Mouse (Mus musculus) liver, adult (tissue): ENCODE measurements at regions not wholly inside any gene's neighbourhood (a gene's known extent, or its start where the extent isn't known, plus 50 kb on each side); places are given as distances from the start of the nearest gene placed in this dataset.

Source experiments
- GATA4 ChIP-seq: IDR thresholded peaks from 2 replicates; pipeline ENCODE4 v1.6.1; 2014; ENCODE audit warnings: mild to moderate bottlenecking, low read length; ENCODE audit not compliant: insufficient replicate concordance

DNA sequence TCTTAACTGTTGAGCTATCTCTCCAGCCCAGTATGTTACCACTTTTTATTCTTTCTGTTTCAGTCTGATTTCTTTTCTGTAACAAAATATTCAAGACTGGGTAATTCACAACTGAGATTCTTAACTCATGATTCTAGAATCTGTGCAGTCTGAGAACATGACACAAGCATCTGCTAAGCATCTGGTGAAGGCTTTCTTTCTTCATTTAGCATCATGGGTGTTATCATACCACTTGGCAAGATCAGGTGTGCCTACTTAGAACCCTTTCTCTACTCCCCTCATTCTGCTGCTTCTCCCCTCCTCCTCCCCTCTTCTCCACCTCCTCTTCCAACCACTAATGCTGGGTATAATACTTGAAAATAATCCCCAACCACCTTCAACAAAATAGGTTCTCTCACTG, 62.1 kb upstream of the Pfn2 start:
- no peak for TF ChIP-seq GATA4

DNA sequence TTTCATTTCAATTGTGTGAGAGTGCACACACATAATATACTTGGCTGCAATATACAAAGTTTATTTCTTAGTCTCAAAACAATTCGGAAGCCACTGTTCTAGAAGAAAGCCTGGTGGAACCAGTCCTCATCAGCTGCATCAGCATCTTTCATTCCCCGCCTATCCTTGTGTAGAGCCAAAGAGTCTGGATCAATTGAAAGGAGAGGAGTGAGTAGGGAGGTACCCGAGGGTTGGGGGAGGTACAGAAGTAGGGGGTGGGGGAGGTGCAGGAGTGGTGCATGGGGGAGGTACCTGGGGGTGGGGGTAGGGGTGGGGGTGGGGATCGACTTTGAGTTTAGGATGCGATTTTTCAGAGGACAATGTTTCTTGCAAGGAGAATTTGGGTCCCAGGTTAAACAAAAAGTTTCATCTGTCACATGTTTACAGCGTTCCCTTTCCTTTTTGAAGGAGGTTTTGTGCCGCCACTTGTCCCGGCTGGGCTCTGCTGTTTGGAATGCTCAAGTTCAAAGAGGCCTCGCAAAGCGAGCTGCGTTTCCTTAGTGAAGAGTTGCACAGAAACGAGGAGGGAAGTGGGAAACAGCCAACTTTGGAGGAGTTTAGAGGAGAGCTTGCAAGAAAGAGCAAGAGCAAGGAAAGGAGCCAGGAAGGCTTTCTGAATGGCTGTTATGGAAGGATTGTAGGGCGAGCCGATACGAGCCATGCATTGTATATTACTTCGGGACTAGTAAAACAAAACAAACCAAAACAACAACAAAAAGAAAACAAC, 64.1 kb upstream of the Pfn2 start:
- no peak for TF ChIP-seq GATA4

DNA sequence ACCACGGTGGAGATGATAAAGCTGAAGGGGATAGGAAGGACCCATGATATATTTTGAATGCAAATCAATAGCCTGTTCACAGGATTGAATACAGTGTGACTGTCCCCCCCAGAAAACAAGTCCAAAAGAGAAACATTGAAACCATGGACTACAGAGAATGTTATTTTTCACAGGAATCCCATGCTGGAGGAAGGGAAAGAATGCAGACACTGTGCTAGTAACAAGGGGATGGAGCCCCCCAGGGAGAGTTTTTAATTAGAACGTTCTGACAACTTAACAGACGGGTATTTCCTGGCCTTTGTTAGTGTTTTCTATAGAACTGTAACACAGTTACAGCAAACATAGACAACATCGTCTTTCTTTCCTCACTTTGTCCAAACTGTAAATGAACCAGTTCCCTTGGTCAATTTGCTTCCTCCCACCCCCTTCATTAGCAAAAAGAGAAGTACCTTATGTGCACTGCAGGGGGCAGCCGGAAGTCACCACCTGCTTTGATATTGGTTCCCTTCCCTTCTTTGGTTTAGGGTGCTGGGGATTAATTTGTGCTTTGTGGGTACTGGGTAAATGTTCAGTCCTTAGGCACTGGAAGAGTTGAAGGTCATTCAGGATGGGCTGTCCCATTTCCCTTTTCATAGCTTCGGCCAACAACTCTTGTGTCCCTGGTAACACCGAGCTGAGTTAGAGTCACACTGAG, 64.9 kb upstream of the Pfn2 start:
- no peak for TF ChIP-seq GATA4

DNA sequence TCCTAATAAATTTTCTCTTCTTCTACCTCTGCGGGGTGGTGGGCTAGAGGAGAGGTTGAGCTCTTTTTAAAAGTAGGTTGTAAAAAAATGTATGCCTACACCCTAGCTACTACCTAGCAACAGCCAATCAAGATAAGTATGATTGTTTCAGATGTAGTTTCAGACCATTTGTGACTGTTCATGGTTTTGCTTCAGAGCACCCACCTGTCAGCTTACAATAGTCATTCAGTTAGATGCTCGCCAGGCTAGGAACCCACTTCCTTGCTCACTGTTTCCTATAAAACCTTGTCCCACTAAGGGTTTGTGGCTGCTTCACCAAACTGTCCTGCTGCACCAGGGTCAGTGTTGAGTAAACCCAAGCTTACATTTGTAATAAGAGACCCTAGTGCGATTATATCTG, 66.8 kb upstream of the Pfn2 start:
- no peak for TF ChIP-seq GATA4

DNA sequence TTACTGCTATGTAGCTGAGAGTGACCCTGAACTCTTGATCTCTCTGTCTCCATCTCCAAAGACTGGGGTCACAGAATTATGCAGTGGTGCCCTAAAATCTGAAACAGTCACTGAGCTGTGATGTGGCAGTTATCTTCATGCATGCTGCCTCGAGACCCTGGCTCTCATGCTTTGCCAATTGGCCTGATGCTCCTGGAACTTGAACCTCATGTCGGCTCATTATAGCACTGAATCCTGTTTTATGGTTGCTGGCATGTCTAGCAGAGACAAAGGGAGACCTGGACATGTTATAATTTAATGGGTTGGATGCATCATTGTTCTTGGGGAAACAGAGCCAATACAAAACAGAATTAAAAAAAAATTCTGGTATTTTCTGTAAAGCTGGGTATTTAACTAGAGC, 71.0 kb upstream of the Pfn2 start:
- TF ChIP-seq GATA4 = no peak

DNA sequence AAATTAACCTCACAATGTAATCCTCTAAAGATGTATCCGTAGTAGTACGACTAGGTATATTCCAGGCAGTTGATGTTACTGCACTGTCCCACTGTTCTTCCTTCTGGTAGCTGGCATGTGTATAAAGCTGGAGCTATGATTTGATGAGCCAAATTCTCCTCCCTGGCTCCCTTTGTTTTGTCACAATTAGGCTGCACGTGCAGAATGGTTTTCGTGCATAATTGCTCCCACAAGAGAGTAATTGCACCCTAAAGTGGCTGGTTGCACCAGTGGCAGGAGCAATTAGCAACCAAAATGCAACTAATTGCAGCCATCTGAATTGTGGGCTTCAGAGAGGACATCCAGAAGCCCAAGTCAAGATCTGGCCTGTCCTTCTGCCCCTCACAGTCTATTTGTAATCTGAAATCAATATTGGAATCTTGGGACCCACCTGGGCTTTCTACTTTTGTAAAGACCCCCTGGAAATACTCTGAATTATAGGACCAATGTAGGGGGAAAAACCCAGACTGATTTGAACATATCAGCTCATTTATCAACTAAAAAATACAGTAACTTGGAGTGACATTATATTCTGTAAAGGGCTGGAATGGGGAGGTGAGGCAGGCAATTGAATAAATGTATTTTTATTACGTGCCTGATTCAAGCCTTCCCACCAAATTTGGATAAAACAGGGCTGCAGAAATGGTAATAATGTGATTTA, 71.7 kb upstream of the Pfn2 start:
- TF ChIP-seq GATA4 = no peak

DNA sequence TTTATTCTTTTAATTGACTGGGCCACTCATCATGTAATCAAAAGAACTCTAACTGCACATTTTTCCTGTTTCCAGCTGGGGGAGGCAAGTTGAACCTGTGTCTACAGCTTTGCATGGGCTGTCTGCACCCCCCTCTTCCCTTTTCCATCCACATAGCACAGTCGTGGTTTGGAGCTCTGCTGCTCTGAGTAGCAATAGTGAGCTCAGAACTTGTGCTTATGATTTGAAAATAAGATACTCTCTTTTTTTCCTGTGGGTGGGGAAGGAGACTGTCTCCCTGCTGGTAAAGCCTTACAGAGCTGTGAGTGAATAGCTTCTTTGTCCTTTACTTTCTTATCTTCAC, 72.2 kb upstream of the Pfn2 start:
- no peak for TF ChIP-seq GATA4

DNA sequence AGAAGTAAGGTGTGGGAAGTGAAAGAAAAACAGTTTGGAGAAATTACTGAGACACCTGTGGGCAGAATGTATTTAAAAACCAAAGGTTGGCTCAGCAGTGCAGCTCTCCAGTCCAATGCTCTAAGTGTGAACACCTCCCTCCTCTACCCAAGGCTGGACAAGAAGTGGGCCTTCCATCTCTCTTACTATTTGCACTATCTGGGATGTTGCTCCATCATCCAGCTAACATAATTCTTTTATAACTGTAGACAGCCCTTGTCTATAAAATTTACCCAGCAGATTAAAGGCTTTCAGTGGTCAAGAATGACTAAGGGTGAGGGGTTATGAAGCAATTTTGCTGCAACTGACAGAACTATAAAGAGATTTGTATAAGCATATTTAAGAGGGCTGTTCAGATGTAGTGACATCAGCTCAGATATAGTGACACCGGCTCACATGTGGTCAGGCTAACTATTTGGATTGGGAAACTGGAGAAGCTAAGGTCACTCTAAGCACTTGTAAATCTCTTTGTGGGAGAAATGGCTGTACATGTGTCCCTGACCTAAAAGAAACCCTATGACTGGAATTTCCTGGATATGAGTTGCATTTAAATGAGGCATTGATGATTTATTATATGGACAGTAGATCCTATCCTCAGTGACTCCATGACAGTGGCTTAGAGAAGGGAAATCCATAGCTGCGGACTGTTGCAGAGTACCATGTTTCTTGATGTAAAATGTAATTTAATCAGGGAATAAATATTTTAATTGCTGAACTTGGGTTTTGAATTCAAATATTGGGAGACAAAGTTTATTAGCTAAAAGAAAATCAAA, 73.4 kb upstream of the Pfn2 start:
- TF ChIP-seq GATA4 = no peak

DNA sequence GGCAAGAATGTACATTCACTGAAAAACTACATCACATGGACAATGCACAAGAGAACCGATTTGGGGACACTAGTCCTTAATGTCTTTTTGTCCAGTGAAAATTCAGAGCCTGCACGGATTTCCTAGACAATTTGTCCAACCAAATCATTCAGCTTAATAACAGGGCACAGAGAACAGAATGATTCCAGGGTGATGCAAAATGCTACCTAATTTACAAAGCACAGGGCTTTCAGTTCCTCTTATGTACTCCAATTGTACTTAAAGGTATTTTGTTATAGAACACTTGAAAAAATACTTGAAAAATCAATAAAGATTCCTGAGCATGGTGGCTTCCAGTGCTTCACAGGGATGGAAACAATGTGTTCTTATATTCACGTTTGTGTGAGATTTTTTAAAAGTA, 75.2 kb upstream of the Pfn2 start:
- no peak for TF ChIP-seq GATA4

DNA sequence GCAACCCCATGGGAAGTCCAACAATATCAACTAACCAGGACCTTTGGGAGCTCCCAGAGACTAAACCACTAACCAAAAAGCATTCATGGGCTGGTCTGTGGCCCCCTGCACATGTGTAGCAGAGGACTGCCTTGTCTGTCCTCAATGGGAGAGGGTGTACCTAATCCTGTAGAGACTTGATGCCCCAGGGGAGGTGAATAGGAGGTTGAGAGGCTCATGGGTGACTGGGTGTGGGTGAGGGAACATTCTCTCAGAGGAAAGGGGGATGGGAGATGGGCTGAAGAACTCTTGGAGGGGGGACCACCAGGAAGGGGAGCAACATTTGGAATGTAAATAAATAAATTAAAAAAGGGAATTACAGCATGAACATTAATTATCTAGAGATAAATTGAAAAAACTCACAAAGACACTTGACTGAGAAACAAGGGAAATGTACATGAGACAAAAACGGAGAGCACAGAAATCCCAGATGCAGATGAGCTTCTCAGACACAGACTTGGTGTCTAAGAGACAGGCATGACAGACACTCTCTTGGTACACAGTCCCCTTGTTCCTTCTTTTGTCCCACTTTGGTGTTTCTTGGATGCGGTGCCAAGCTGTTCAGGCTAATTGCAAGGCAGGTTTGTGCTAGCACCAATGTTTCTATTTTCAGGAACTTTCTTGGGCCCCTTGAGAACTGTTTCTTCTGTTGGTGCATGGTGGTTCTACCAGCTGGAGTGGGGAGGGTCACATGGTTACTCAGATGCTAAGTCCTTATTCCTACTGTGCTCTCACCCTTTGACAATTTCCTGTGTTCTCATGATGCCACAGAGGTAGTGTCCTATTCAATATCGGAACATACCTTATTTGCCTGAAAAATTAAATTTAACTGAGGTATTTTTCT, 85.0 kb upstream of the Pfn2 start:
- no peak for TF ChIP-seq GATA4

DNA sequence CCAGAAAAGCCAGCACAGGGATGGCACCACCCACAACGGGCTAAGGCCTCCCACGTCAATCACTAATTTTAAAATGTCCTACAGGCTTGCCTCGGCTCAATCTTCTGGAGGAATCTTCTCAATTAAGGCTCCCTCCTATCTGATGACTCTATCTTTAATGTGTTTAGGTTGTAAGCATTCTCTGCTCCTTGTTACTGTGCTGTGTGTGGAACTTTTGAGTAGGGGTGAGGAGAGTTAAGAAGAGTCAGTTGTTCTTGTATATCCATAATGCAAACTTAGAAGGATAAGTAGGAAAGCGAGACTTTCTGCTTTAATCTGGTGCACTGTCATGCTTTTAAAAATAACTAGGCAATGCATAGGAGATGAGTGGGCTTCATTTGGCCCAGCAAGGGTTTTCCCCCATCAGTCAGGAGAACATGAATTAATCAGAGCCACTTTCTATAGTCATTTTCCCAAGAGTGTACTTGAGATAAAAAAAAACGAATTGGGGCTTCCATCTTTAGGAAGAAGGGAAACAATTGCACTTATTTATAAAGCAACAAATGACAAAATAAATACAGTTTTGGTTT, 87.2 kb upstream of the Pfn2 start:
- TF ChIP-seq GATA4 = no peak

DNA sequence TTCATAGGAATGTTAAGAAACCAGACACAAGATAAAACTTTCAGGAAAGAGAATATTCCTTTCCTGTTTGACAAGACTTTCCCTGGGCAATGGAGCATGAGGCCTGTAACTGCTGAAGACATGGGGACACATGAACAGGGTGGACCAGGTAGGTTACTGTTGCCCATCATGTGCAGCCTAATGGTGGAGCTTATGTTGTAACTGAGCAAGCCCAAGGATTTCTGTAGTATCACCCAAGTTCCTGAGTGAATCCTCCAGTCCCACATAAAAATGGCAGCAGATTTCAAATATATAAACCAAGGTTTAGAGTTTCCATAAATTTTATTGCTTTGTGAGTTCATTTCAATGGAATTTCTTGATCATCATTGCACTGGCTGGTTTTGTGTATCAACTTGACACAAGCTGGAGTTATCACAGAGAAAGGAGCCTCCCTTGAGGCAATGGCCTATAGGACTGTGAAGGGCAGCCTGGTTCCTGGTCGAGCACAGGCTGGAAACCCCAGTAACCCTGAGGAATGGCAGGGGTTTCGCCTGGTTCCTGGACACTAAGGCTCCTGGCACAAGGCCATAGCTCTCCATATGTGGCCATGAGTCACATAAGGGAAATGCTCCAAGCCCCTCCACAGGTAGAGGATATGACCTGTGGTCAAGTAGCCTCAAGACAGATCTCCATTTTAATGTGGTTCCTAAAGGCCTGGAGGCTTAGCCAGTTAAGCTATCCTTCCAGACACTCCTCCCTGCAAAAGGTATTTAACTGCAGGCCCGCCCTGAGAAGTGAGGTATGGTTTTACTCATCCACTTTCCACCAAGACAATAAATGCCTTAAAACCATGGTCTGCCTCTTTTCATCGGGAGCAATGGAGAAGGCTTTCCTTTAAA, 92.9 kb upstream of the Pfn2 start:
- TF ChIP-seq GATA4 = no peak

DNA sequence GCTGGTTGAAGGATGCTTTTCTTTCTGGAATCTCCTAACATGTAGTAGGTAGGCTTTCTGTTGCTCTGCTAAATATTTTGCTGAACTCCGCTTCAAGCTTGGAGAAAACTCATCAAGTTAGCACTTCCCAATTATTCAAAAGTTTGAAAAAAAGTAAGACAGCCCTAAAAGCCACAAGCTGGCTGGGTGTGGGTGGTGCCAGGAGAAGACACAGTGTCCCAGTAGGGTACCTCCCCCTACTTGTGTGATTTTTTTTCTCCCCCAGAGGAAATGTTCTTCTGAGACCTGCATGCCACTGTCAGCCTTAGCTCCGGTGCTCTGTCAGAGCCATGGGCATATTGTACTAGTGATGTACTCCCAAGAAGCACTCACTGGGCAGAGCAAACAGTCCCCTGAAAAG, 96.8 kb upstream of the Pfn2 start:
- no peak for TF ChIP-seq GATA4
